Mouse (Mus musculus) MEL (cell line): Measurements from ENCODE around the gene Mfng.

Experiments
- CHD2 ChIP-seq: IDR thresholded peaks from 2 replicates; pipeline ENCODE4 v1.6.1; 2011; ENCODE audit warnings: low read length, improper control_type of control experiment
- CTCF ChIP-seq, 3 experiments: IDR thresholded peaks in 2 of 3; conservative IDR thresholded peaks in 1 of 3; 2 replicates each; pipeline ENCODE4 v1.5.1; 2011 to 2012; ENCODE audit warnings: low read length in 3 of 3, low read depth in 2 of 3, mild to moderate bottlenecking in 2 of 3, improper control_type of control experiment in 1 of 3, inconsistent platforms in 1 of 3, mixed read lengths in 1 of 3, moderate library complexity in 1 of 3; ENCODE audit not compliant: control insufficient read depth in 1 of 3, insufficient read depth in 1 of 3, poor library complexity in 1 of 3, severe bottlenecking in 1 of 3
- E2F4 ChIP-seq: IDR thresholded peaks from 2 replicates; pipeline ENCODE4 v1.6.1; 2011; ENCODE audit warnings: low read depth, low read length, improper control_type of control experiment, borderline replicate concordance
- EP300 ChIP-seq, 2 experiments: IDR thresholded peaks; 2 replicates each; pipeline ENCODE4 v1.6.1; 2011; ENCODE audit warnings: improper control_type of control experiment in 2 of 2, low read length in 2 of 2, low read depth in 1 of 2, mild to moderate bottlenecking in 1 of 2
- HCFC1 ChIP-seq: IDR thresholded peaks from 2 replicates; pipeline ENCODE4 v1.6.1; 2012; ENCODE audit warnings: low read depth, mild to moderate bottlenecking, inconsistent platforms, low read length, improper control_type of control experiment, moderate library complexity
- MAX ChIP-seq: IDR thresholded peaks from 2 replicates; pipeline ENCODE4 v1.6.1; 2011; ENCODE audit warnings: low read length, improper control_type of control experiment
- MAZ ChIP-seq: IDR thresholded peaks from 2 replicates; pipeline ENCODE4 v1.6.1; 2012; ENCODE audit warnings: low read depth, mild to moderate bottlenecking, inconsistent platforms, low read length, improper control_type of control experiment
- POLR2A ChIP-seq, 2 experiments: IDR thresholded peaks; 2 replicates each; pipeline ENCODE4 v1.6.1; 2011 to 2012; ENCODE audit warnings: low read length in 2 of 2, mild to moderate bottlenecking in 2 of 2, control low read depth in 1 of 2, improper control_type of control experiment in 1 of 2, low read depth in 1 of 2, moderate library complexity in 1 of 2; ENCODE audit not compliant: control insufficient read depth in 1 of 2, insufficient read depth in 1 of 2, poor library complexity in 1 of 2
- RAD21 ChIP-seq: IDR thresholded peaks from 2 replicates; pipeline ENCODE4 v1.6.1; 2011; ENCODE audit warnings: mild to moderate bottlenecking, low read depth, low read length, improper control_type of control experiment
- ZC3H11A ChIP-seq: IDR thresholded peaks from 2 replicates; pipeline ENCODE4 v1.6.1; 2012; ENCODE audit warnings: low read depth, mild to moderate bottlenecking, inconsistent platforms, low read length, improper control_type of control experiment
- ZMIZ1 ChIP-seq: IDR thresholded peaks from 2 replicates; pipeline ENCODE4 v1.6.1; 2012; ENCODE audit warnings: low read depth, mild to moderate bottlenecking, inconsistent platforms, low read length, improper control_type of control experiment, moderate library complexity

GRCm38 (mm10) chr15:78715856-78716255 lies 57.4 kb downstream of the Mfng start:
- TF ChIP-seq POLR2A (IDR thresholded peaks at IDR 0.05; ENCODE audit: control insufficient read depth in 1 of 2, insufficient read depth in 1 of 2, low read depth in 1 of 2, low read length in 2 of 2, poor library complexity in 1 of 2): no peak
- TF ChIP-seq CTCF (IDR thresholded peaks at IDR 0.05 in 2 of 3, conservative IDR thresholded peaks at IDR 0.05 in 1 of 3; ENCODE audit: control insufficient read depth in 1 of 3, insufficient read depth in 1 of 3, low read depth in 2 of 3, low read length in 3 of 3, poor library complexity in 1 of 3, severe bottlenecking in 1 of 3): no peak
- TF ChIP-seq EP300 (IDR thresholded peaks at IDR 0.05; ENCODE audit: low read depth in 1 of 2, low read length in 2 of 2): no peak
- no peak for TF ChIP-seq CHD2
- no peak for TF ChIP-seq E2F4
- no peak for TF ChIP-seq ZC3H11A
- no peak for TF ChIP-seq HCFC1
- no peak for TF ChIP-seq MAZ
- no peak for TF ChIP-seq ZMIZ1
- no peak for TF ChIP-seq RAD21
- no peak for TF ChIP-seq MAX
